In genomic region chr15:77029331-77029991, GRCm38 (mm10) we compare ENCODE assay signal across 8 mouse cellular contexts. TPM values are rescaled to one million over a fixed set of nuclear protein-coding genes. Genes with fewer than 3 reads are reported as not detected.
DNase-seq lines count a peak whose midpoint lies in the region; ATAC-seq lines count a peak whose summit lies in the region.

No protein-coding gene starts in this region.

- intact Hi-C loops in heart, postnatal 36 days (cut with DNase I), result loop anchor here (5.0 kb wide), 1 partner anchor 188 kb away; no protein-coding TSS in a partner anchor

- no peaks in the 10 kb centered on the region for H3K27me3 ChIP-seq in forebrain, embryonic 12.5 days

- no peak overlapping the region for H3K9ac ChIP-seq in forebrain, embryonic 12.5 days

- no peak overlapping the region for H3K4me3 ChIP-seq in forebrain, embryonic 12.5 days (replicated peaks)

- peaks cover 15% of the 10 kb centered on the region for H3K4me1 ChIP-seq in forebrain, embryonic 12.5 days

- no peak overlapping the region for H3K27ac ChIP-seq in forebrain, embryonic 12.5 days

- ATAC-seq in forebrain, embryonic 12.5 days (ENCODE audit: low FRiP score), result peak; percentile 46; the same call in 1 of the 2 replicates

- 31% methylated on average over 7 of the region's 7 CpGs for WGBS in forebrain, embryonic 12.5 days

- H3K36me3 ChIP-seq in forebrain, embryonic 12.5 days (replicated peaks), result no peaks in the 10 kb centered on the region

- peak; percentile 73 for DNase-seq in adrenal gland, postnatal 10 days
- DNase-seq in adrenal gland, adult 8-10 months, result no peak
- DNase-seq in cerebellum, adult 11 months, result peak; percentile 55
- peak; percentile 67 to 74 for DNase-seq in heart, postnatal 36 days
- peak; percentile 71 to 76 for DNase-seq in kidney, postnatal 4 days
- peak; percentile 65 for DNase-seq in lung, postnatal 36 days
- peak; percentile 88 for DNase-seq in skeletal muscle tissue, adult 2 months (ENCODE audit: low read depth, low spot score)

- peak overlapping the region; percentile 9; the same call in 1 of the 2 replicates for H3K4me2 ChIP-seq in forebrain, embryonic 12.5 days

- H3K9me3 ChIP-seq in forebrain, embryonic 12.5 days, result no peaks in the 10 kb centered on the region

RNA-seq across cellular contexts. Expression of gene Apol6, which starts 15.1 kb away (rescaled TPM):
- total RNA-seq in adrenal gland, postnatal 10 days (2021), result 10 to 100 TPM; 14.9 to 18.5 TPM
- 10 to 100 TPM; 11.8 to 73.3 (median 21.2) TPM for total RNA-seq in adrenal gland, adult 8-10 months (2022)
- polyA plus RNA-seq in forebrain, embryonic 12.5 days (2016; fragmentation: Nextera tagmentation; extraction: Ambion mirVana), result not detected in 2 replicates
- total RNA-seq in heart, postnatal 36 days (2021), result 1 to 10 TPM in 1 of 2 experiments, under 1 TPM in 1; 0.41 to 1.5 TPM

RNA-seq across cellular contexts. Expression of gene Mb, which starts 21.0 kb away (rescaled TPM):
- total RNA-seq in adrenal gland, postnatal 10 days (2021), result 100 to 1,000 TPM in 1 of 2 experiments, 10 to 100 TPM in 1; 34.3 to 233 TPM
- 1 to 10 TPM in 1 of 4 experiments, under 1 TPM in 1, not detected in 2; 0.96 to 4.0 TPM for total RNA-seq in adrenal gland, adult 8-10 months (2022)
- not detected in 2 replicates for polyA plus RNA-seq in forebrain, embryonic 12.5 days (2016; fragmentation: Nextera tagmentation; extraction: Ambion mirVana)
- total RNA-seq in heart, postnatal 36 days (2021), result over 10,000 TPM; 17,938 to 18,211 TPM

Comparison
In these comparisons a context has a peak if more than half of its experiments do, and no peak if none do; other contexts are left out.
1. RNA of gene Apol6, which starts 15.1 kb away (total RNA-seq): 11.8 to 73.3 TPM in adrenal gland, adult 8-10 months and 14.9 to 18.5 TPM in adrenal gland, postnatal 10 days; 0.41 to 1.5 TPM in heart, postnatal 36 days; every median in the first group is over 4 times any median in the second.
2. RNA of gene Mb, which starts 21.0 kb away (total RNA-seq): 17,938 to 18,211 TPM in heart, postnatal 36 days; 34.3 to 233 TPM in adrenal gland, postnatal 10 days and 0.96 to 4.0 TPM in adrenal gland, adult 8-10 months; every median in the first group is over 10 times any median in the second.